Mouse (Mus musculus): ENCODE data around the gene Olfr689. TPM values are rescaled to one million over a fixed set of nuclear protein-coding genes. Genes with fewer than 3 reads are reported as not detected.

Gene Olfr689
- not detected in 2 replicates for polyA plus RNA-seq (2011; ENCODE audit: insufficient read depth, insufficient read length, low read depth, missing spikeins)

DNA sequence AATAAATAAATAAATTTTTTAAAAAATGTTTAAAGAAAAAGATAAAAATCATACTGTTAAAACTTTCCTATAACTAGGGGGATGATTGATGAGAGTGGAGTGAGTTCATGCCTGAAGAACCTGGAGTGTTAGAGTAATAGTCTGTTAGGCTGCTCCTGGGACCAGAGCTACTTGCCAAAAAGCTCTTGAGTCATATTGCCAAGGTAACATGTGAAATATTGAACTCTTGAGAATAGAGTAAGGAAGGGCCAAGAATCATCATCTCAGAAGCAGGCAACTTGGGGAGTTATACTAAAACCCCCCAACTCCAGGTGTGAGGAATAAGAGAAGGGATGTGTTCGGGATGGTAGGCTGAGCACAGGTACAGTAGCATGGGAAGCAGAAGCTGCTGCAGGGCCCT lies at the start of gene Olfr689:
TSS of gene Olfr689 (plus strand) at position 301 of the 400 bp plus-strand sequence.
- Histone ChIP-seq H3K27me3 (ENCODE audit: control insufficient read depth, insufficient read depth, low read length, poor library complexity, severe bottlenecking) (no peaks in the 10 kb centered on the region), H3K36me3 (ENCODE audit: control insufficient read depth, insufficient read depth, low read length, poor library complexity, severe bottlenecking) (no peaks in the 10 kb centered on the region), H3K4me3 (ENCODE audit: low read depth, low read length) (no peak within 1 kb of the TSS)

DNA sequence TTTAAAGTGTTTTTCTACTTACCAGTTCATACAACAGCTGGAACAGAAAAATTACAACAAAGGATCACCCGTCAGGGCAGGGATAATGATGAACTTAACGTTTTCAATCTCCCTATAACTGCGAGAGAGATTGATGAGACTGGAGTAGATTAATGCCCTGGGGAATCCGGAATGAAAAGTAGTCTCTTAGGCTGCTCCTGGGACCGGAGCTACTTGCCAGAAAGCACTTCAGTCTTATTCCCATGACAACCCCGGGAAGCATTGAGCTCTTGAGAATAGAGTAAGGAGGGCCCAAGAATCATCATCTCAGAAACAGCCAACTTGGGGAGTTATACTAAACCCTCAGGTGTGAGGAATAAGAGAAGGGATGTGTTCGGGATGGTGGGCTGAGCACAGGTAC lies 38.5 kb upstream of the Olfr689 start:
- no peaks in the 10 kb centered on the region for H3K4me1 ChIP-seq (ENCODE audit: control insufficient read depth, insufficient read depth, low read length)
- no peak overlapping the region for H3K9ac ChIP-seq (ENCODE audit: low read depth, poor library complexity, severe bottlenecking)
- no peaks in the 10 kb centered on the region for H3K9me3 ChIP-seq (replicated peaks; ENCODE audit: control insufficient read depth, insufficient read depth, low read length, poor library complexity, severe bottlenecking)
- no peak overlapping the region for H3K27ac ChIP-seq (ENCODE audit: insufficient read depth, low read length)
- H3K27me3 ChIP-seq (ENCODE audit: control insufficient read depth, insufficient read depth, low read length, poor library complexity, severe bottlenecking) = no peaks in the 10 kb centered on the region
- no peak for TF ChIP-seq CTCF (IDR thresholded peaks at IDR 0.05; ENCODE audit: low read depth, low read length)
- no peak for TF ChIP-seq EP300 (IDR thresholded peaks at IDR 0.05; ENCODE audit: insufficient read depth, low read depth, low read length)
- no peak for TF ChIP-seq POLR2A (IDR thresholded peaks at IDR 0.05; ENCODE audit: insufficient read depth, low read length)
- no peak overlapping the region for H3K4me3 ChIP-seq (ENCODE audit: low read depth, low read length)
- H3K36me3 ChIP-seq (ENCODE audit: control insufficient read depth, insufficient read depth, low read length, poor library complexity, severe bottlenecking) = no peaks in the 10 kb centered on the region

More for the DNA sequence above, at the start of gene Olfr689:
- TF ChIP-seq POLR2A (IDR thresholded peaks at IDR 0.05; ENCODE audit: insufficient read depth, low read length) (no peak), CTCF (IDR thresholded peaks at IDR 0.05; ENCODE audit: low read depth, low read length) (no peak), EP300 (IDR thresholded peaks at IDR 0.05; ENCODE audit: insufficient read depth, low read depth, low read length) (no peak)
- no peak within 1 kb of the TSS for H3K27ac ChIP-seq (ENCODE audit: insufficient read depth, low read length)
- H3K9me3 ChIP-seq (replicated peaks; ENCODE audit: control insufficient read depth, insufficient read depth, low read length, poor library complexity, severe bottlenecking) = no peaks in the 10 kb centered on the region
- H3K9ac ChIP-seq (ENCODE audit: low read depth, poor library complexity, severe bottlenecking) = no peak within 1 kb of the TSS
- H3K4me1 ChIP-seq (ENCODE audit: control insufficient read depth, insufficient read depth, low read length) = no peaks in the 10 kb centered on the region

DNA sequence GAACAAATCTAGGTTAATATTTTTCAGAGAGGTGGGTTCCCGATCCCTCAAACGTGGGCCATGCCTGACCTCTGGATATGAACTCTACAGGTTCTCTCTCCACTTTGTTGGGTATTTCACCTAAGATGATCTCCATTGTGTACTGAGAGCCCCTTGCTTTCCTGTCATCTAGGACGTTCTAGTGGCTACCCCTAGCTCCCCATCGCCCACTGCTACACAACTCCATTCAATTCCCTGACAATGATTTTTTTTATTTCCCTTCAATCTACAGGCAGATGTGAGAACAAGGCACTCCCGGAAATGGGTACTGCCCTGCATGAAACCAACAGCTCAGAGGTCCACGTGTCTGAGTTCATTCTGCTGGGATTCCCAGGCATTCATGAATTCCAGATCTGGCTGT lies 23.2 kb upstream of the Olfr689 start, which contains the start of gene Olfr688:
TSS of gene Olfr688 (plus strand) at position 301 of the 400 bp plus-strand sequence.
- Histone ChIP-seq H3K27me3 (ENCODE audit: control insufficient read depth, insufficient read depth, low read length, poor library complexity, severe bottlenecking) (no peaks in the 10 kb centered on the region), H3K9me3 (replicated peaks; ENCODE audit: control insufficient read depth, insufficient read depth, low read length, poor library complexity, severe bottlenecking) (no peaks in the 10 kb centered on the region), H3K27ac (ENCODE audit: insufficient read depth, low read length) (no peak within 1 kb of the TSS), H3K9ac (ENCODE audit: low read depth, poor library complexity, severe bottlenecking) (no peak within 1 kb of the TSS), H3K4me1 (ENCODE audit: control insufficient read depth, insufficient read depth, low read length) (no peaks in the 10 kb centered on the region), H3K36me3 (ENCODE audit: control insufficient read depth, insufficient read depth, low read length, poor library complexity, severe bottlenecking) (no peaks in the 10 kb centered on the region), H3K4me3 (ENCODE audit: low read depth, low read length) (no peak within 1 kb of the TSS)
- no peak for TF ChIP-seq POLR2A (IDR thresholded peaks at IDR 0.05; ENCODE audit: insufficient read depth, low read length)
- TF ChIP-seq CTCF (IDR thresholded peaks at IDR 0.05; ENCODE audit: low read depth, low read length) = no peak
- no peak for TF ChIP-seq EP300 (IDR thresholded peaks at IDR 0.05; ENCODE audit: insufficient read depth, low read depth, low read length)

DNA sequence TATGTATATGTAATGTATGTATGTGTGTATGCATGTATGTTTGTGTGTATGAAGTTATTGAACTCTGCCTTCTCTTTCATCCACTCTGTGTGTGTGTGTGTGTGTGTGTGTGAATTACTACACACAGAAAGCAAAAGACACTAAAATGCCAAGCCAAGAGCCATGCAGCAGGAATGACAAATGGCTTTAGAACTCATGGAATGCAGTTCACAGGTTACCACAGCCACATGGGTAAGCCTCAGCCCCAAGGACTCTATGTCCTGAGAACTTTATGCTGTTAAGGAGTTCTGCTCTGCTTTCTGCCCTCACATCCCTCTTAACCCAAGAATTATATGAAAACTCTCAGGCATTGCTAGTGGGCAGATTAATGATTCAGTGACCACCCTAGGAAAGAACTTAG lies 20.9 kb upstream of the Olfr689 start:
- Histone ChIP-seq H3K27me3 (ENCODE audit: control insufficient read depth, insufficient read depth, low read length, poor library complexity, severe bottlenecking) (no peaks in the 10 kb centered on the region), H3K9me3 (replicated peaks; ENCODE audit: control insufficient read depth, insufficient read depth, low read length, poor library complexity, severe bottlenecking) (no peaks in the 10 kb centered on the region), H3K4me3 (ENCODE audit: low read depth, low read length) (no peak overlapping the region), H3K4me1 (ENCODE audit: control insufficient read depth, insufficient read depth, low read length) (no peaks in the 10 kb centered on the region), H3K36me3 (ENCODE audit: control insufficient read depth, insufficient read depth, low read length, poor library complexity, severe bottlenecking) (no peaks in the 10 kb centered on the region), H3K27ac (ENCODE audit: insufficient read depth, low read length) (no peak overlapping the region), H3K9ac (ENCODE audit: low read depth, poor library complexity, severe bottlenecking) (no peak overlapping the region)
- TF ChIP-seq EP300 (IDR thresholded peaks at IDR 0.05; ENCODE audit: insufficient read depth, low read depth, low read length) = no peak
- no peak for TF ChIP-seq POLR2A (IDR thresholded peaks at IDR 0.05; ENCODE audit: insufficient read depth, low read length)
- TF ChIP-seq CTCF (IDR thresholded peaks at IDR 0.05; ENCODE audit: low read depth, low read length) = no peak

DNA sequence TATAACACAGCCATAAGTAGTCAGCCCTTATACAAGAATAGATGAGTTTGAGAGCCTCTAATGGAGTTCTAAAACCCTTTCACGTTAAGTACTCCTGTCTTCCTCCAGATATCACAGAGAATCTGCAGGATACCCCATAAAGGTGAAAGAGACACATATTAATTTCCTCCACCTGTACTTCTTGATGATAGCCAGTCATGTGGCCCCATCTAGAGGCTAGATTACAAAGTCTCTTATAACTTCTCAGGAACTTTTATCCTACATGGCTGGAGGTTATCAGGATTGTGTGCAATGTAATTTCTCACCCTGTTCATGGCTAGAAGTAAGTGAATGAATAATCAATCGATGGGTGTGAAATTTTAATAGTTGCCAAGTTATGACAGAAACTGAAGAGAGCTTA lies 14.3 kb downstream of the Olfr689 start:
- Histone ChIP-seq H3K4me3 (ENCODE audit: low read depth, low read length) (no peak overlapping the region), H3K27me3 (ENCODE audit: control insufficient read depth, insufficient read depth, low read length, poor library complexity, severe bottlenecking) (no peaks in the 10 kb centered on the region; the same call in 1 of the 2 replicates), H3K9ac (ENCODE audit: low read depth, poor library complexity, severe bottlenecking) (no peak overlapping the region), H3K4me1 (ENCODE audit: control insufficient read depth, insufficient read depth, low read length) (no peaks in the 10 kb centered on the region), H3K36me3 (ENCODE audit: control insufficient read depth, insufficient read depth, low read length, poor library complexity, severe bottlenecking) (no peaks in the 10 kb centered on the region), H3K27ac (ENCODE audit: insufficient read depth, low read length) (no peak overlapping the region), H3K9me3 (replicated peaks; ENCODE audit: control insufficient read depth, insufficient read depth, low read length, poor library complexity, severe bottlenecking) (no peaks in the 10 kb centered on the region)
- no peak for TF ChIP-seq POLR2A (IDR thresholded peaks at IDR 0.05; ENCODE audit: insufficient read depth, low read length)
- TF ChIP-seq EP300 (IDR thresholded peaks at IDR 0.05; ENCODE audit: insufficient read depth, low read depth, low read length) = no peak
- TF ChIP-seq CTCF (IDR thresholded peaks at IDR 0.05; ENCODE audit: low read depth, low read length) = no peak

DNA sequence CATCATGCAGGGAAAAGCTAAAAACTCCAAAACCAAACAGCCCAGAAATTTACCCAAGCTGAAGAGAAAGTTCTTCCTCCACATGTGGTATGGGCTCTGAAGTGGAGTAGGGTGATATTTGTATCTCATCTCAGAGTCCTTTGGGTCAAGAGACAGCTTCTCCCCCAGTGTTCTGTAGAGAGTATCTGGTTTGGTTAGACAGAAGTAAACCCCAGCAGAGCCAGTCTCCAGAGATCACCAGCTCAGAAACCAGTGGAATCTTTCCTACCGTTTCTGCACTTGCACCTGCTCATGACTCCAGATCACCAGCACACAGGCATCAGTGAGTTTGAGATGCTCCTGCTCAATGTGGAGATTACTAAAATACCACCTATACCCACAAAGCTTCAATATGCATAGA lies 23.0 kb downstream of the Olfr689 start, which contains the start of gene Olfr690:
TSS of gene Olfr690 (minus strand) at position 101 of the 400 bp plus-strand sequence.
- H3K27ac ChIP-seq (ENCODE audit: insufficient read depth, low read length) = no peak within 1 kb of the TSS
- no peaks in the 10 kb centered on the region for H3K9me3 ChIP-seq (replicated peaks; ENCODE audit: control insufficient read depth, insufficient read depth, low read length, poor library complexity, severe bottlenecking)
- H3K4me3 ChIP-seq (ENCODE audit: low read depth, low read length) = no peak within 1 kb of the TSS

More for the DNA sequence above, 23.0 kb downstream of the Olfr689 start, which contains the start of gene Olfr690:
- H3K36me3 ChIP-seq (ENCODE audit: control insufficient read depth, insufficient read depth, low read length, poor library complexity, severe bottlenecking) = no peaks in the 10 kb centered on the region
- H3K9ac ChIP-seq (ENCODE audit: low read depth, poor library complexity, severe bottlenecking) = no peak within 1 kb of the TSS
- H3K4me1 ChIP-seq (ENCODE audit: control insufficient read depth, insufficient read depth, low read length) = no peaks in the 10 kb centered on the region
- no peak for TF ChIP-seq CTCF (IDR thresholded peaks at IDR 0.05; ENCODE audit: low read depth, low read length)
- TF ChIP-seq EP300 (IDR thresholded peaks at IDR 0.05; ENCODE audit: insufficient read depth, low read depth, low read length) = no peak
- TF ChIP-seq POLR2A (IDR thresholded peaks at IDR 0.05; ENCODE audit: insufficient read depth, low read length) = no peak
- H3K27me3 ChIP-seq (ENCODE audit: control insufficient read depth, insufficient read depth, low read length, poor library complexity, severe bottlenecking) = no peaks in the 10 kb centered on the region

Measured in ES-Bruce4 (cell line).